Mouse (Mus musculus) monocyte, adult 5-6 weeks (primary cell): ENCODE measurements around the gene Tent5a. TPM values are rescaled to one million over a fixed set of nuclear protein-coding genes. Genes with fewer than 3 reads are reported as not detected.

Source experiments
- ATAC-seq: fragments of 153-309, 156-312 bp; replicated peaks from 2 replicates; pipeline ENCODE4 v1.8.0; 2017; ENCODE audit warnings: mild to moderate bottlenecking; ENCODE audit not compliant: low TSS enrichment, insufficient number of reproducible peaks, severe bottlenecking, poor library complexity, low FRiP score
- total RNA-seq: library from RNA; stranded (forward); fragments of 200-1000, 200-491, 200-594 nt; gene quantifications from 3 replicates; pipeline ENCODE4 v1.2.3, GENCODE M21; 2017

The Tent5a gene
- total RNA-seq, result 62.1 to 71.7 TPM (median 68.4 TPM) in 3 replicates

- peak; percentile 60 for ATAC-seq
These were observed at the start of gene Tent5a for GRCm38 (mm10) chr9:85327242-85328211. Tent5a (minus strand) TSS chr9:85327348.

- no peak for ATAC-seq
These were observed 49.6 kb upstream of the Tent5a start for GRCm38 (mm10) chr9:85376643-85377307.

- ATAC-seq, result peak; percentile 59
These were observed 48.0 kb upstream of the Tent5a start for GRCm38 (mm10) chr9:85375152-85375551.

GRCm38 (mm10) chr9:85372034-85372433 lies 44.9 kb upstream of the Tent5a start:
- no peak for ATAC-seq

- ATAC-seq, result no peak
These were observed 42.4 kb upstream of the Tent5a start for GRCm38 (mm10) chr9:85369512-85369911.

GRCm38 (mm10) chr9:85357154-85357860 lies 30.2 kb upstream of the Tent5a start:
- ATAC-seq, result peak; percentile 87

GRCm38 (mm10) chr9:85355559-85355958 lies 28.4 kb upstream of the Tent5a start:
- ATAC-seq, result no peak

GRCm38 (mm10) chr9:85347823-85348523 lies 20.8 kb upstream of the Tent5a start:
- no peak for ATAC-seq

GRCm38 (mm10) chr9:85342892-85343785 lies 16.0 kb upstream of the Tent5a start:
- ATAC-seq, result no peak

GRCm38 (mm10) chr9:85340303-85340702 lies 13.2 kb upstream of the Tent5a start:
- peak; percentile 93 for ATAC-seq

GRCm38 (mm10) chr9:85336046-85336445 lies 8.9 kb upstream of the Tent5a start:
- ATAC-seq, result no peak

GRCm38 (mm10) chr9:85331521-85331920 lies 4.4 kb upstream of the Tent5a start:
- ATAC-seq, result no peak

- peak; percentile 56 for ATAC-seq
These were observed 1.1 kb upstream of the Tent5a start for GRCm38 (mm10) chr9:85328259-85328658.

- peak; percentile 27 for ATAC-seq
These were observed 581 bp downstream of the Tent5a start for GRCm38 (mm10) chr9:85326292-85327241.

GRCm38 (mm10) chr9:85325201-85325868 lies 1.8 kb downstream of the Tent5a start:
- ATAC-seq, result no peak
